Mouse (Mus musculus) testis, adult 2 months (tissue): ENCODE results near the gene Flvcr2.

Experiments used
- CTCF ChIP-seq: fragments of 200-500 bp; IDR thresholded peaks from 2 replicates; pipeline ENCODE4 v1.5.1; 2012; ENCODE audit warnings: low read depth, mild to moderate bottlenecking, inconsistent platforms, low read length, moderate library complexity; ENCODE audit not compliant: control insufficient read depth, insufficient read depth, insufficient replicate concordance
- POLR2A ChIP-seq: fragments of 200-500 bp; IDR thresholded peaks from 2 replicates; pipeline ENCODE4 v1.6.1; 2012; ENCODE audit warnings: low read depth, mild to moderate bottlenecking, inconsistent platforms, low read length, moderate library complexity; ENCODE audit not compliant: control insufficient read depth

GRCm38 (mm10) chr12:85822051-85822450 lies 75.7 kb downstream of the Flvcr2 start:
- no peak for TF ChIP-seq CTCF
- no peak for TF ChIP-seq POLR2A
